Mouse (Mus musculus) liver, postnatal 0 days (tissue): ENCODE results near the gene Hbq1b.
"Not testable (repeated sequence)": the region's sequence is repeated elsewhere in the genome, so short reads cannot be mapped to it uniquely, and the experiment has no call there.

Experiments
- CTCF ChIP-seq: sonication (generic); IDR thresholded peaks from 2 replicates; pipeline ENCODE4 v1.5.1; 2016; ENCODE audit warnings: antibody characterized with exemption, low read depth
- EP300 ChIP-seq: IDR thresholded peaks from 2 replicates; pipeline ENCODE4 v1.6.1; 2016; ENCODE audit warnings: antibody characterized with exemption, low read depth, mild to moderate bottlenecking

DNA sequence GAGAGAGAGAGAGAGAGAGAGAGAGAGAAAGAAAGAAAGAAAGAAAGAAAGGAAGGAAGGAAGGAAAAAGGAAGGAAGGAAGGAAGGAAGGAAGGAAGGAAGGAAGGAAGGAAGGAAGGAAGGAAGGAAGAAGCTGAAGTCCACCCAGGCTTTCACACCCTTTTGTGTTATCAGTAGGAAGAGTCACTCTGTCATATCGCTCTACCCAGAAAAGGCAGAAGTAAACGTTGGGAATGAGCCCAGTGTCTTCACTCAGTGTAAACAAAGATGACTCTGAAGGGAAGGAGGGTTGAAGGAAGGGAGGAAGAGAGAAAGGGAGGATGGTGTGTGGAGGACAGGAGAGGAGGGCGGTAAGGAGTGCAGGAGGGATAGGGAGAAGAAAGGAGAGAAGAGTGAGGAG lies 6.7 kb downstream of the Hbq1b start:
- TF ChIP-seq EP300 = peak; percentile 88
- TF ChIP-seq CTCF = not testable (repeated sequence)
